In the genomic region with DNA sequence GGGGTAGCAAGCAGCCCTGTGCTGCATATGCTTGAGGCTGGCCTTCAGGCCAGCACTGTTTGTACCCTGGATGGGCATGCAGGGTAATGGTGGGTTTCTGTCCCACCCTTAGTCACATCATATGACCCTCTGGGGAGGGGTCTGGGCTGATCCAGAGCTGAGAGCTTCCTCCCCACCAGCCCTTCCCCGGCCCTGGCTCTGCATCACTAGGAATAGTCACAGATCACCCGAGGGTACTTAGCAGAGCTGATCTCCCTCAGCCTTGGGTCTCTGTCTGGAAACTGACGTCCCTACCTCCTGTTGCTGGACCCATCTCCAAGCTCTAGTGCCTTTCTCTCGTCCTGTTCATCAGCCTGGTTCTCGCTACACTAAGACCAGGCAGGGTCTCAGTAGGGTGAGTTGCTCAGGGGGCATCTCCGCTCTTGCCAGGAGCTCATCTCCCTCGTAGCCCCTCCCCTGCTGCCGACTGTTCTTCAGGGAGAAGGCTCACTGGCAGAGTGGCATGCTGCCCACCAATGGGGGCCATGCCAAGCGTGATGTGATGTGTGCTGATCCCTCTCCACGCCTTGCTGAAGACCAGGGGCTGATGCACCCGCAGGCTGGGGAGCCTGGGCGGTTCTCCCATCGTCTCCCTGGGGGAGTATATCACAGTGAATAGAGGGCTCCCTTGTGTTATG, we compare ENCODE assay signal across 10 mouse cellular contexts. TPM values are rescaled to one million over a fixed set of nuclear protein-coding genes. Genes with fewer than 3 reads are reported as not detected.
DNase-seq lines count a peak whose midpoint lies in the region; ATAC-seq lines count a peak whose summit lies in the region.
"Had no signal": no experiment of that assay in that cellular context is flagged by ENCODE, and none has a peak within 500 bp of the region (broad histone marks: within the 10 kb centered on the region; RNA-seq: fewer than 3 reads in every experiment).

No protein-coding gene starts in this region.

- intact Hi-C loops in left cerebral cortex, postnatal 36 days (cut with DNase I): no loop called here

- H3K9ac ChIP-seq in neural tube, embryonic 13.5 days: no peak overlapping the region

- ATAC-seq in neural tube, embryonic 13.5 days (ENCODE audit: low read depth): peak; percentile 42; the same call in 1 of the 2 replicates
- ATAC-seq in CD4-positive, CD25-positive, alpha-beta regulatory T cell, adult 4 months: no peak

- no peak overlapping the region for H3K4me3 ChIP-seq in neural tube, embryonic 13.5 days

- no peaks in the 10 kb centered on the region for H3K36me3 ChIP-seq in neural tube, embryonic 13.5 days

- DNase-seq in neural tube, embryonic 10.5 days (ENCODE audit: extremely low spot score, low spot score): no peak
- DNase-seq in frontal cortex, postnatal 10 days (ENCODE audit: low spot score in 2 of 2): peak; percentile 86 to 87
- DNase-seq in left cerebral cortex, postnatal 36 days (ENCODE audit: low spot score in 2 of 2): peak; percentile 60 to 67
- peak; percentile 41 for DNase-seq in telencephalon, adult 2 months (ENCODE audit: low read depth, low spot score)
- DNase-seq in heart, postnatal 4 days: no peak
- no peak for DNase-seq in gastrocnemius, adult 8-10 months (ENCODE audit: low spot score in 2 of 2)

- 77% methylated on average over 13 of the region's 13 CpGs for WGBS in neural tube, embryonic 13.5 days

- H3K4me2 ChIP-seq in neural tube, embryonic 13.5 days: no peak overlapping the region

- H3K27ac ChIP-seq in neural tube, embryonic 13.5 days (replicated peaks): no peak overlapping the region

- peaks cover 4% of the 10 kb centered on the region; the same call in 1 of the 2 replicates for H3K4me1 ChIP-seq in neural tube, embryonic 13.5 days (replicated peaks)

- no peaks in the 10 kb centered on the region for H3K27me3 ChIP-seq in neural tube, embryonic 13.5 days

- H3K9me3 ChIP-seq in neural tube, embryonic 13.5 days: no peaks in the 10 kb centered on the region
- H3K9me3 ChIP-seq: G1E had no signal

RNA-seq across cellular contexts. Expression of gene 1600014C23Rik, which starts 20.7 kb away (rescaled TPM):
- polyA plus RNA-seq in neural tube, embryonic 13.5 days (2015; fragmentation: Nextera tagmentation; extraction: Ambion mirVana): not detected in 2 replicates
- not detected for total RNA-seq in left cerebral cortex, postnatal 36 days (2021)
- not detected for polyA plus RNA-seq in CD4-positive, CD25-positive, alpha-beta regulatory T cell, adult 4 months (2017; shearing (Covaris generic))
- under 1 TPM in 1 of 2 experiments, not detected in 1; 0.97 TPM for total RNA-seq in heart, postnatal 4 days (2021)
- under 1 TPM in 1 of 4 experiments, not detected in 3; 0.92 TPM for total RNA-seq in gastrocnemius, adult 8-10 months (2022)
- total RNA-seq: liver, adult 2 months had no signal
- polyA plus RNA-seq: liver, adult 2 months had no signal

Comparison
In these comparisons a context has a peak if more than half of its experiments do, and no peak if none do; other contexts are left out.
1. DNase-seq: peak in frontal cortex, postnatal 10 days (2 of 2), left cerebral cortex, postnatal 36 days (2 of 2) and telencephalon, adult 2 months (single experiment); none in neural tube, embryonic 10.5 days (single experiment), heart, postnatal 4 days (single experiment) and gastrocnemius, adult 8-10 months (0 of 2).